Mouse (Mus musculus) lung, postnatal 36 days (tissue): ENCODE results near the gene Rgs16.

Source experiments
- DNase-seq: peaks from one replicate; pipeline ENCODE4 v3.0.0; 2022; ENCODE audit warnings: mixed read lengths

The Rgs16 gene

GRCm38 (mm10) chr1:153721565-153722310 is 18.4 kb upstream of the Rgs16 start:
- DNase-seq = no peak

GRCm38 (mm10) chr1:153723426-153723825 is 16.7 kb upstream of the Rgs16 start:
- DNase-seq = no peak

GRCm38 (mm10) chr1:153726636-153727035 is 13.5 kb upstream of the Rgs16 start:
- DNase-seq = no peak

GRCm38 (mm10) chr1:153729806-153730205 is 10.3 kb upstream of the Rgs16 start:
- no peak for DNase-seq

- DNase-seq = peak; percentile 47
Measured at GRCm38 (mm10) chr1:153730671-153731070, 9.5 kb upstream of the Rgs16 start.

- DNase-seq = no peak
Measured at GRCm38 (mm10) chr1:153733181-153733580, 7.0 kb upstream of the Rgs16 start.

- no peak for DNase-seq
Measured at GRCm38 (mm10) chr1:153734866-153735265, 5.3 kb upstream of the Rgs16 start.

- DNase-seq = no peak
Measured at GRCm38 (mm10) chr1:153736096-153736495, 4.1 kb upstream of the Rgs16 start.

- DNase-seq = no peak
Measured at GRCm38 (mm10) chr1:153737101-153738085, 2.8 kb upstream of the Rgs16 start.

- DNase-seq = no peak
Measured at GRCm38 (mm10) chr1:153739437-153740015, 623 bp upstream of the Rgs16 start.

- DNase-seq = no peak
Measured at GRCm38 (mm10) chr1:153740775-153741400, 739 bp downstream of the Rgs16 start.

GRCm38 (mm10) chr1:153741551-153742316 is 1.6 kb downstream of the Rgs16 start:
- no peak for DNase-seq

- peak; percentile 86 for DNase-seq
Measured at GRCm38 (mm10) chr1:153742374-153743155, 2.4 kb downstream of the Rgs16 start.

GRCm38 (mm10) chr1:153746119-153746670 is 6.0 kb downstream of the Rgs16 start:
- DNase-seq = no peak

GRCm38 (mm10) chr1:153746728-153747127 is 6.6 kb downstream of the Rgs16 start:
- DNase-seq = peak; percentile 84

- DNase-seq = no peak
Measured at GRCm38 (mm10) chr1:153747861-153748530, 7.8 kb downstream of the Rgs16 start.

GRCm38 (mm10) chr1:153748549-153748948 is 8.4 kb downstream of the Rgs16 start:
- DNase-seq = peak; percentile 71

- peak; percentile 80 for DNase-seq
Measured at GRCm38 (mm10) chr1:153749211-153749801, 9.2 kb downstream of the Rgs16 start, which contains the start of gene Rnasel. Gene Rnasel (plus strand): TSS chr1:153749426.

- no peak for DNase-seq
Measured at GRCm38 (mm10) chr1:153750054-153750453, 9.9 kb downstream of the Rgs16 start.
